Mouse (Mus musculus): Measurements from ENCODE around the gene Wnk2. TPM values are rescaled to one million over a fixed set of nuclear protein-coding genes. Genes with fewer than 3 reads are reported as not detected.

Wnk2 gene
- polyA plus RNA-seq, 1 experiment from 2014 or later: 0.89 TPM

GRCm38 (mm10) chr13:49171729-49172128, 23.9 kb upstream of the Wnk2 start:
- no peak for DNase-seq (ENCODE audit: low spot score)
- WGBS: 56% methylated on average over 1 of the region's 1 CpGs
- Histone ChIP-seq H3K27me3 (ENCODE audit: insufficient read depth, poor library complexity, severe bottlenecking) (peaks cover 23% of the 10 kb centered on the region; the same call in 1 of the 2 replicates), H3K4me1 (peaks cover 10% of the 10 kb centered on the region; the same call in 1 of the 2 replicates), H3K27ac (no peak overlapping the region), H3K9me3 (no peaks in the 10 kb centered on the region), H3K36me3 (no peaks in the 10 kb centered on the region), H3K4me3 (no peak overlapping the region)

DNA sequence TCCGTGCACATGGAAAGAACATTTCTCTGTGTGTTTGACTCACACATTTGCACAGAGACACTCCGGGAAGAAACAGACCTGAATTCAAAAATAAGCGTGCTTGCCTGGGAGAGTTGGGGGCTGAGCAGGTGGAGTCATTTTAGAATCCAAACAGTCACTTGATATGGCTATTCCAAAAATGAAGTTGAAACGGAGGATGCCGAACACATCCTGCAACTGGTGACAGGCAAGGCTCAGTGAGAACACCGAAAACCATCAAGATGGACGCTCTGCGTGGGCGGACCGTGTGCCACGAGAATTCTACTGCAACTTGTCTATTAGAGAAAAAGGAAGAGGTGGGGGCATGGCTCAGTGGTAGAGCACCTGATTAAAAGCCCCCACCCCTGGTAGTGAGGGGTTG, 22.8 kb upstream of the Wnk2 start:
- peaks cover 10% of the 10 kb centered on the region; the same call in 1 of the 2 replicates for H3K4me1 ChIP-seq
- H3K27ac ChIP-seq: no peak overlapping the region
- no peaks in the 10 kb centered on the region for H3K9me3 ChIP-seq
- WGBS: 87% methylated on average over 11 of the region's 11 CpGs
- no peaks in the 10 kb centered on the region for H3K36me3 ChIP-seq
- peaks cover 28% of the 10 kb centered on the region; the same call in 1 of the 2 replicates for H3K27me3 ChIP-seq (ENCODE audit: insufficient read depth, poor library complexity, severe bottlenecking)
- DNase-seq (ENCODE audit: low spot score): no peak
- no peak overlapping the region for H3K4me3 ChIP-seq

DNA sequence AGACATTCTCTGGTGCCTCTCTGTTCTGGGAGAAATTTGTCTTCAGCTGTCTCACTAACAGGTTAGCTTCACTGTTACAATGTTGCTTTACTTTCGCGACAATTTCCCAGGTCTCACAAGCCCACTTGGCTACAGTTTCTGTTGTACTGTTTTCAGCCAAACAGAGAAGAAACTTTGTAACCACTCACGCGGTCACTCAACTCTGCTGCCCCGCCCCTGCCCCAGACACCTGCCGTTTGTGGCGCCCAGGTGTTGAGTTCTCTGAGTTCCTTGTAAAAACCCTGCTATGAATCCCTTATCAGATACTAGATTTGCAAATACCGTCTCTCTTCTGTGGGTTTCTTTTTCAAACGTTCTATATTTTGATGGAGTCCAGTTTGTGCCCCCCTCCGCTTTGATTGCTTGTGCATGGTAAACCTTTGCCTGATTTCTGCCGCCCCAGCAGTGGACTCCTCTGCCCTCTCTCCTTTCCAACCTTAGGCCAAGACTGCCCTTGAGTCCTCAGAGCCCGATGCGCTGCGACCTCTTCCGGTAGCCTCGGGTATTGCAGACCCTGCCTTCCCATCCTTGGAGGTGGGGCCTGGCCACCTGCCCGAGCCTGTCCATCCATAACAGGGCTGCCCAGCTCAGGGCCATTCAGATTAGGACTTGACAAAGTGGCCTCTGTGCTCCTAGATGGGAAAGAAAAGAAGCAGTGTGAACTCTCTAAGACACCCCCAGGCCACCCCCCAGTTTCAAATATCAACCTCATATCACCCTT, 21.8 kb upstream of the Wnk2 start:
- Histone ChIP-seq H3K4me3 (no peak overlapping the region), H3K9me3 (no peaks in the 10 kb centered on the region), H3K27me3 (ENCODE audit: insufficient read depth, poor library complexity, severe bottlenecking) (peaks cover 31% of the 10 kb centered on the region; the same call in 1 of the 2 replicates), H3K27ac (no peak overlapping the region), H3K36me3 (no peaks in the 10 kb centered on the region), H3K4me1 (peaks cover 10% of the 10 kb centered on the region; the same call in 1 of the 2 replicates)
- DNase-seq (ENCODE audit: low spot score): peak; percentile 85
- WGBS: 17% methylated on average over 17 of the region's 17 CpGs

DNA sequence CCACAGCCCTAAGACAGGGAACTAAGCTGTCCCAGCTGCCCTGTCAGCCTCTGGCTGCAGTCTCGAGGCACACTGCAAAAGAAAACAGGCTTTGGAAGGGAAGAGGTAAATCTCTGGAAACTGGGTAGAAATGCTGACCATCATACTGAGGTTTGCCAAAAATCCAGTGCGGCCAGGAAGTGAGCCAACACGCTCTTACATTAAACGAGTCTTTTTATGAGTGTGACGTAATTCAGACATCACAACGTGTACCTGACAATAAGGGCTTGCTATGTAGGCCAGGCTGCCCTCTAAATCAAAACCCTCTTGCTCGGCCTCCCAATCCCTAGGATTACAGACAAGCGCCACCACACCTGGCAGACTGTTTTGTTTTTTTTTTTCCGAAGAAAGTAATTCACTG, 19.3 kb upstream of the Wnk2 start:
- 73% methylated on average over 9 of the region's 9 CpGs for WGBS
- Histone ChIP-seq H3K27me3 (ENCODE audit: insufficient read depth, poor library complexity, severe bottlenecking) (peaks cover 34% of the 10 kb centered on the region; the same call in 1 of the 2 replicates), H3K4me1 (peaks cover 6% of the 10 kb centered on the region), H3K36me3 (no peaks in the 10 kb centered on the region), H3K4me3 (no peak overlapping the region), H3K27ac (no peak overlapping the region), H3K9me3 (no peaks in the 10 kb centered on the region)
- no peak for DNase-seq (ENCODE audit: low spot score)

DNA sequence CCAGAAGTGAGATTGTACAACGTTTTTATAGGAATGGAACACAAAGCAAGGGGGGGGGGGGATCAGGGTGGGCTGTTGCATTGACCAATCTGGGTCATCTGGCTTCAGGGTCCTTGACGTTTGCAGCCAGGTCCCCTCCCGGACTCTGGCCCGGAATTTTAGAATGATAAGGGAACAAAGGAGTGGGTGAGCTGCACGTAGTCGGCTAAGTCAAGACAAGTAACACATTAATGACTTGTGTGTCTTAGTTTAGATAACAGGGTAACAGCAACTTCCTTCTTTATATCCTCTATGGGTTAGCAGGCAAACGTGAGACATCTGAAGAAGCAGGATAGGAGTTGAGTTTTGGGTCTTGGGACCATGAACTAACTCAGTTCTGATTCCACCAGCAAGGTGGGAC, 15.8 kb upstream of the Wnk2 start:
- no peak for DNase-seq (ENCODE audit: low spot score)
- H3K9me3 ChIP-seq: no peaks in the 10 kb centered on the region
- no peak overlapping the region for H3K27ac ChIP-seq
- H3K27me3 ChIP-seq (ENCODE audit: insufficient read depth, poor library complexity, severe bottlenecking): peaks cover 26% of the 10 kb centered on the region
- H3K36me3 ChIP-seq: no peaks in the 10 kb centered on the region
- 39% methylated on average over 7 of the region's 7 CpGs for WGBS
- H3K4me1 ChIP-seq: peaks cover 6% of the 10 kb centered on the region
- no peak overlapping the region for H3K4me3 ChIP-seq

DNA sequence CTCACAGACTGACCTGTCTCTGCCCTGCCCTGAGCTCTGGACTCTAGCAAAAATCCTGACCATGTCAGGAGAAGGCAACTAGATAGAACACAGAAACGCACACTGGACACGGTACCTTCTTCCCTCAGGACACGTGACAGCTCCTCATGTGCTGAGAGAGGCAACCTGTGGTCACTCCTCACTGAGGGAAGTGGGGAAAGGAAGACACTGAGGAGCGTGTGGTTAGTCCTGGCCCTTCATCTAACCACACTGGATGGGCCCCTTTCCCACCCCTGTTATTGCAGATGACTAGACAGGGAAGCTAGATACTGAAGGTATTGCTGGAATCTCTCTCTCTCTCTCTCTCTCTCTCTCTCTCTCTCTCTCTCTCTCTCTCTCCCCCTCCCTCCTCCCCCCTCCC, 14.9 kb upstream of the Wnk2 start:
- no peak overlapping the region for H3K4me3 ChIP-seq
- H3K36me3 ChIP-seq: no peaks in the 10 kb centered on the region
- H3K9me3 ChIP-seq: no peaks in the 10 kb centered on the region
- WGBS: 58% methylated on average over 4 of the region's 4 CpGs
- peaks cover 6% of the 10 kb centered on the region for H3K4me1 ChIP-seq
- H3K27ac ChIP-seq: no peak overlapping the region
- H3K27me3 ChIP-seq (ENCODE audit: insufficient read depth, poor library complexity, severe bottlenecking): peaks cover 26% of the 10 kb centered on the region
- no peak for DNase-seq (ENCODE audit: low spot score)

GRCm38 (mm10) chr13:49161236-49161635, 13.4 kb upstream of the Wnk2 start:
- Histone ChIP-seq H3K4me1 (peaks cover 6% of the 10 kb centered on the region), H3K4me3 (no peak overlapping the region), H3K36me3 (no peaks in the 10 kb centered on the region), H3K9me3 (no peaks in the 10 kb centered on the region), H3K27me3 (ENCODE audit: insufficient read depth, poor library complexity, severe bottlenecking) (peaks cover 26% of the 10 kb centered on the region), H3K27ac (no peak overlapping the region)
- DNase-seq (ENCODE audit: low spot score): no peak
- 72% methylated on average over 2 of the region's 2 CpGs for WGBS

DNA sequence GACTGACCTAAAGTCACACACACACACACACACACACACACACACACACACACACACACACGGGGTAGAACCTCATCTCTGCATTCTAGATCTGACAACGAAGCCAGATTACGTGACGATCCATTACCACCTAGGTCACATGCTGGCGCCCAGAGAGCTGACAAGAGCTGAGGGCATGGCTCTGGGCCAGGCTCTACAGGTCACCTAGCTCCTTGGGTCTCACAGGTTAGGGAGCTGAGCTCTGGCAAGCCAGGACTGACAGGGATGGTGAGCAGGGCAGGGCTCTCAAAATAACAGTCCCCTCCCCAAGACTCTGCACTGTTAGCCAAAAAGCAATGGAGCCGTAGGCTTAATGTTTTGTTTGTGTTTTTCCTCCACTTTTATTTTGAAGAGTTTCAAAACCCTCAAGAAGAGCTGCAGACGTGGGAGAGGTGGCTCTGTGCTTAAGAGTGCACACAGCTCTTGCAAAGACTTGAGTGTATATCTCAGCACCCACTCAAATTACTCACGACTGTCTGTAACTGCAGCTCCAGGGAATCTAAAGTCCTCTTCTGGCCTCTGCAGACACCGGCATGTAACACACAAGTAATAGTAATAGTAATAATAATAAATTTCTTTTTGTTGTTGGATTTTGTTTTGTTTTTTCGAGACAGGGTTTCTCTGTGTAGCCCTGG, 10.4 kb upstream of the Wnk2 start:
- Histone ChIP-seq H3K36me3 (no peaks in the 10 kb centered on the region), H3K4me1 (peaks cover 14% of the 10 kb centered on the region), H3K27me3 (ENCODE audit: insufficient read depth, poor library complexity, severe bottlenecking) (peaks cover 24% of the 10 kb centered on the region), H3K4me3 (no peak overlapping the region), H3K9me3 (no peaks in the 10 kb centered on the region), H3K27ac (no peak overlapping the region)
- WGBS: 67% methylated on average over 10 of the region's 10 CpGs
- DNase-seq (ENCODE audit: low spot score): no peak

GRCm38 (mm10) chr13:49156645-49157044, 8.8 kb upstream of the Wnk2 start:
- 67% methylated on average over 4 of the region's 4 CpGs for WGBS

GRCm38 (mm10) chr13:49154621-49155020, 6.8 kb upstream of the Wnk2 start:
- peaks cover 31% of the 10 kb centered on the region for H3K27me3 ChIP-seq (ENCODE audit: insufficient read depth, poor library complexity, severe bottlenecking)
- no peak for DNase-seq (ENCODE audit: low spot score)
- WGBS: 69% methylated on average over 7 of the region's 7 CpGs
- no peaks in the 10 kb centered on the region for H3K36me3 ChIP-seq
- 0 out of 2 replicates have a peak overlapping the region, but pooled peaks have one; percentile 60 for H3K27ac ChIP-seq
- no peak overlapping the region for H3K4me3 ChIP-seq
- peaks cover 10% of the 10 kb centered on the region for H3K4me1 ChIP-seq
- H3K9me3 ChIP-seq: no peaks in the 10 kb centered on the region

More at GRCm38 (mm10) chr13:49156645-49157044, 8.8 kb upstream of the Wnk2 start:
- H3K4me3 ChIP-seq: no peak overlapping the region
- no peak for DNase-seq (ENCODE audit: low spot score)
- H3K4me1 ChIP-seq: peaks cover 10% of the 10 kb centered on the region
- H3K27ac ChIP-seq: no peak overlapping the region
- no peaks in the 10 kb centered on the region for H3K9me3 ChIP-seq
- no peaks in the 10 kb centered on the region for H3K36me3 ChIP-seq
- H3K27me3 ChIP-seq (ENCODE audit: insufficient read depth, poor library complexity, severe bottlenecking): peaks cover 22% of the 10 kb centered on the region

- WGBS: 67% methylated on average over 10 of the region's 10 CpGs
- H3K4me3 ChIP-seq: no peak overlapping the region
- no peak for DNase-seq (ENCODE audit: low spot score)
- H3K27me3 ChIP-seq (ENCODE audit: insufficient read depth, poor library complexity, severe bottlenecking): peaks cover 37% of the 10 kb centered on the region
- H3K4me1 ChIP-seq: peaks cover 10% of the 10 kb centered on the region
- H3K9me3 ChIP-seq: no peaks in the 10 kb centered on the region
- no peaks in the 10 kb centered on the region for H3K36me3 ChIP-seq
- peak overlapping the region; percentile 60; the same call in 1 of the 2 replicates for H3K27ac ChIP-seq
Measured at GRCm38 (mm10) chr13:49154028-49154427, 6.2 kb upstream of the Wnk2 start.

- Histone ChIP-seq H3K4me3 (no peak overlapping the region), H3K27ac (no peak overlapping the region), H3K4me1 (peaks cover 47% of the 10 kb centered on the region), H3K9me3 (no peaks in the 10 kb centered on the region), H3K27me3 (ENCODE audit: insufficient read depth, poor library complexity, severe bottlenecking) (peaks cover 80% of the 10 kb centered on the region), H3K36me3 (no peaks in the 10 kb centered on the region)
- no peak for DNase-seq (ENCODE audit: low spot score)
- WGBS: 72% methylated on average over 4 of the region's 4 CpGs
Measured at GRCm38 (mm10) chr13:49148687-49149086, 873 bp upstream of the Wnk2 start.
